Mouse (Mus musculus): ENCODE measurements around the gene Neurod4. TPM values are rescaled to one million over a fixed set of nuclear protein-coding genes. Genes with fewer than 3 reads are reported as not detected.
A peak's percentile ranks its signal among the peaks of the same experiment; 100 is the strongest.
"Not testable (repeated sequence)": the region's sequence is repeated elsewhere in the genome, so short reads cannot be mapped to it uniquely, and the experiment has no call there.

Neurod4 gene
- not detected in 2 replicates for total RNA-seq (2014; fragmentation: Nextera tagmentation)
- total RNA-seq (2017), result not detected in 2 replicates

DNA sequence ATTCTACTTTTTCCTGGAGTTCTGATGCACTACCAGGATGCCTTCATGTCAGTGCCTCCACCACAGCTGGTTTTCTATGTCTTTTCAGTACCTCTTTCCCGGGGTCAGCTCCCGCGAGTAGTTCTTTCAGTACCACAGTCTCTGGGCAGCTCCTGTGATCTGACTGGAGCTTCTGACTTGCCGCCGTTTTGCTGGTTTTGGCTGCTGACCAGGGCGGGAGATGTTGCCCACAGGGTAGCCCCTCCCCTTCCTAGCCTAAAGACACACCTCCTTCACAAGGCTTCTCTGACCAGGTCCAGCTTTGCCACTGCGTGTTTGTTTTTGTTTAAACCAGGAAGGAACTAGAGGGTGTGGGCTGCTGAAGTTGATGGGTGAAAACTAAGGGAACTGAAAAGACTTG, at the start of gene Neurod4:
Gene Neurod4 (minus strand): TSS at position 175 of the 400 bp plus-strand sequence.
- peak; percentile 94 for ATAC-seq (replicated peaks; ENCODE audit: low FRiP score, low TSS enrichment, poor library complexity, severe bottlenecking)

GRCm38 (mm10) chr10:130324243-130324642, 44.2 kb upstream of the Neurod4 start:
- no peak for ATAC-seq (replicated peaks; ENCODE audit: low FRiP score, low TSS enrichment, poor library complexity, severe bottlenecking)

DNA sequence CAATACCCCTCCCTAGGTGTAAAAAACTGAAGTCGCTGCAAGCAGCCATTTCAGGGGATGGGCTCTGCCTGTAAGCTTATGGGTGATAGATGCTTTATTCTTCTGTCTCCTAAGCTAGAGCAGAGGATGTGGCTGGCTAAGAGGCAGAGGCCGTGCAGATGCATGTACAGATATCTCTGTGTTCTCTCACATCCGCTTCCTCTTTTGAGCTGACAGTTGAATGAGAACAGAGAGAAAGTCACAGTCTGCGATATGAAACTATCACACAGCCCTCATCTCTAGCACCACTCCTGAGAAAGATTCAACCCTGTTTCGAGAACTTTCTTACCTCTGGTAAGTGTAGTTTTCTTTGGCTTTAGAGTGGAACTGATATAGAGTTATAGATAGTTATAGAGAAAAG, 42.6 kb upstream of the Neurod4 start, which contains the start of gene Tespa1:
Gene Tespa1 (plus strand): TSS at position 234 of the 400 bp plus-strand sequence.
- peak; percentile 95 for ATAC-seq (replicated peaks; ENCODE audit: low FRiP score, low TSS enrichment, poor library complexity, severe bottlenecking)

DNA sequence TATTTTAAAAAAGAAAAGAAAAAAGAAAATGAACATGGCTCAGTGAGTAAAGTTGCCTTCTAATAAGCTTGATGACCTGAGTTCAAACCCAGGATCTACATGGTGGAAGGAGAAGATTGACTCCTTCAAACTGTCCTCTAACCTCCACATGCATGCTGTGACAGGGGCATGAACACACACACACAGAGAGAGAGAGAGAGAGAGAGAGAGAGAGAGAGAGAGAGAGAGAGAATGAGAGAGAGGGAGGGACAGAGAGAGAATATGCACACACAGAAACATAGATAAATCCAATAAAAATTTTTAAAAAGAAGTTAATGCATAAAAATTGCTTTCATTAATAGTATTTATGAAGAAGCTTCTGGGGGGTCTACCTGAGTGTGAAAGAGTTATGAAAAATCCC, 42.0 kb upstream of the Neurod4 start:
- no peak for ATAC-seq (replicated peaks; ENCODE audit: low FRiP score, low TSS enrichment, poor library complexity, severe bottlenecking)

- ATAC-seq (replicated peaks; ENCODE audit: low FRiP score, low TSS enrichment, poor library complexity, severe bottlenecking), result no peak
These were observed 40.7 kb upstream of the Neurod4 start for GRCm38 (mm10) chr10:130320715-130321114.

- no peak for ATAC-seq (replicated peaks; ENCODE audit: low FRiP score, low TSS enrichment, poor library complexity, severe bottlenecking)
These were observed 38.7 kb upstream of the Neurod4 start for GRCm38 (mm10) chr10:130318720-130319119.

- no peak for ATAC-seq (replicated peaks; ENCODE audit: low FRiP score, low TSS enrichment, poor library complexity, severe bottlenecking)
These were observed 35.8 kb upstream of the Neurod4 start for GRCm38 (mm10) chr10:130315846-130316245.

- ATAC-seq (replicated peaks; ENCODE audit: low FRiP score, low TSS enrichment, poor library complexity, severe bottlenecking), result peak; percentile 58; the same call in 1 of the 2 replicates
These were observed 34.2 kb upstream of the Neurod4 start for GRCm38 (mm10) chr10:130314110-130314829.

DNA sequence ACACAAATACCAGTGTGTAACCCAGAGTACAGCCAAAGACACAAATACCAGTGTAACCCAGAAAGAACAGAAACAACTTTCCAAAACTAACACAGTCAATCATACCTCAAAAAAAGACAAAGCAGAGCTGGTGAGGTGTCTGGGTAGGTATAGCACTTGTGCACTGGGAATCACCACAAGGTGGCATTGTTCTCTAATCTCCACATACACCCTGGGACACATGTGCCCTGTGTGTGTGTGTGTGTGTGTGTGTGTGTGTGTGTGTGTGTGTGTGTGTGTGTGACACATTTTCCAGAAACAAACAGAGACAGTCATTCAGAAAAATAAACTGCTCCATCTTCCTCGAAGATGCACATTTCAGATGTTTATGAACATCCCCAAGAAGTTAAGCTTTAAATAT, 33.5 kb upstream of the Neurod4 start:
- peak; percentile 98 for ATAC-seq (replicated peaks; ENCODE audit: low FRiP score, low TSS enrichment, poor library complexity, severe bottlenecking)

GRCm38 (mm10) chr10:130311534-130312227, 31.6 kb upstream of the Neurod4 start:
- ATAC-seq (replicated peaks; ENCODE audit: low FRiP score, low TSS enrichment, poor library complexity, severe bottlenecking), result no peak; the same call in 1 of the 2 replicates

DNA sequence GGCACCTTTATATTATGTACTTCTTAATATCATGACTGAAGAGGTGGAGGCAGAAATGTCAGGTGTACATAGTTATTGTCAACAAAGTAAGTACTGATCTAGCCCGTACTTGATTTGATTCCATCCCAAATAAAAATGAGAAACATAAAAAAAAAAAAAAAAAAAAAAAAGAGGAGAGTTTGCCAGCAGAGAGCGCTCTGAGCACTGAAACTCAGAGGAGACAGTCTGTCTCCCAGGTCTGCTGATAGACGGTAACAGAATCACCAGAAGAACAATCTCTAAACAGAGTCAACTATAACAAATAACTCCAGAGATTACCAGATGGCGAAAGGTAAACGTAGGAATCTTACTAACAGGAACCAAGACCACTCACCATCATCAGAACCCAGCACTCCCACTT, 24.1 kb upstream of the Neurod4 start:
- not testable (repeated sequence) for ATAC-seq (replicated peaks; ENCODE audit: low FRiP score, low TSS enrichment, poor library complexity, severe bottlenecking)

DNA sequence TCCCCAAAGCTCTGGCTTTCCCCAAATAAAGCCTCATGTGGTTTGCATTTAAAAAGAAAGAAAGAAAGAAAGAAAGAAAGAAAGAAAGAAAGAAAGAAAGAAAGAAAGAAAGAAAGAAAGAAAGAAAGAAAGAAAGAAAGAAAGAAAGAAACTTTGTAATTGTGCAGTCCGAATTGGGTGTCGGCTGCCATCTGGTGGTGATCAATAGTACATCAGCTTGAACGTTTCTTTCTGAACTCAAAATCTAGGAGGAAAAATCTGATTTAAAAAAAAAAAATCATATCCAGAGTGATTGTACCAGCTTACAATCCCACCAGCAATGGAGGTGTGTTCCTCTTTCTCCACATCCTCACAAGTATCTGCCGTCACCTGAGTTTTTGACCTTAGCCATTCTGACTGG, 18.7 kb upstream of the Neurod4 start:
- peak; percentile 71 for ATAC-seq (replicated peaks; ENCODE audit: low FRiP score, low TSS enrichment, poor library complexity, severe bottlenecking)

- ATAC-seq (replicated peaks; ENCODE audit: low FRiP score, low TSS enrichment, poor library complexity, severe bottlenecking), result no peak
These were observed 13.8 kb upstream of the Neurod4 start for GRCm38 (mm10) chr10:130293741-130294408.

GRCm38 (mm10) chr10:130288007-130288406, 8.0 kb upstream of the Neurod4 start:
- ATAC-seq (replicated peaks; ENCODE audit: low FRiP score, low TSS enrichment, poor library complexity, severe bottlenecking), result no peak

DNA sequence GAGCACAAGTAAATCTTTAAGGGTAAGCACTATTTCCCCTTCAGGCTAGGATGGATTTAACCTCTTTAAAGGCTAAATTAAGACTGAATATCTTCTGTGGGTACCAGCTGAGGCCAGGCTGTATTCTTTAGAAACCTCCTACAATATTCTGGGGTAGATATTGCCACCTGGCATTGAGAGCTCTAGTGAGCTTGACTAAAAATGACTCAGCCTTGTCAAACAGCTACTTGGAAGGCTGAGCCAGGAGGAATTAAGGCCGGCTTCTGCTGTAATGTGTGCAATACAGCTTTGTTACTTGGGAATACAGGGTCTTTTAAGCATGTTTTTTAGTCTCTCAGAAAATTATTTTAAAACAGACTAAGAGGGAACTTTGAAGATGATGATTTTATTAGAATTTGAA, 7.2 kb upstream of the Neurod4 start:
- ATAC-seq (replicated peaks; ENCODE audit: low FRiP score, low TSS enrichment, poor library complexity, severe bottlenecking), result no peak

GRCm38 (mm10) chr10:130281982-130282449, 2.0 kb upstream of the Neurod4 start:
- no peak for ATAC-seq (replicated peaks; ENCODE audit: low FRiP score, low TSS enrichment, poor library complexity, severe bottlenecking)

DNA sequence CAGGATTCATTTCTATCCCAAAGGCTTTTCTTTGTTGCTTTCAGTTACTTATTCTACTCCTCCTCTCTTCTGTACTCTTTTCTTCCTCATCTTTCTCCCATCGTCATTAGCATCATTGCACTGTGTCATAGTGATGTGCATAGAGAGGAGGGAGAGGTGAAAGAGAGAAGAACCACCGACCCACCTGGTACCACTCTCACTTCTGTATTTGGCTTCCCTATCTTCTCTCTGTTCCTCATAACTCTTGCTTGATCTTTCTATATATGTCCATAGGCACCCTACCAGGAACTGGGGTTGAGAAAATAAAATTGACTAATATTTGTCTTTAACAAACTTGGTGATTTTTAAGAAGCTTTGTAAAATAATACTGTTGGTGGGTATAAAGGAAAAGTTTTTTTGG, 3.5 kb downstream of the Neurod4 start:
- no peak for ATAC-seq (replicated peaks; ENCODE audit: low FRiP score, low TSS enrichment, poor library complexity, severe bottlenecking)

DNA sequence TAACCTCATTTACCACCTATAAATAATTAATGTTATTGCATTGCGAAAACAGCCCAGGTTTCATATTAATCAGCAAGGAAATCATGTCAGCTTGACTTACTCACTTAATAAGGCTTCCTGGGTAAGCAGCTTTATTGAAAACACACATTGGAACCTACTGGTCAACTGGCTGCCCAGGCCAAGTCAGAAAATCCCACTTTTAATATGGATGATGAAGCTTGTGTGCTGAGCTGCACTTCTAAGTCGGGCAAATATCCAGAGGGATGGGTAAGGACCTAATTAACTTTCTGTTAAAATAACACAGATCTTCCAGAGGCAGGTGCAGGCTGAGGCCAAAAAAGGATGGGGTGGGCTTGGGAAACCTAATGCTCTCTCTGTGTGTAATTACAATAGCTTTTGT, 4.3 kb downstream of the Neurod4 start:
- no peak for ATAC-seq (replicated peaks; ENCODE audit: low FRiP score, low TSS enrichment, poor library complexity, severe bottlenecking)

GRCm38 (mm10) chr10:130263203-130263602, 16.8 kb downstream of the Neurod4 start:
- ATAC-seq (replicated peaks; ENCODE audit: low FRiP score, low TSS enrichment, poor library complexity, severe bottlenecking), result no peak

DNA sequence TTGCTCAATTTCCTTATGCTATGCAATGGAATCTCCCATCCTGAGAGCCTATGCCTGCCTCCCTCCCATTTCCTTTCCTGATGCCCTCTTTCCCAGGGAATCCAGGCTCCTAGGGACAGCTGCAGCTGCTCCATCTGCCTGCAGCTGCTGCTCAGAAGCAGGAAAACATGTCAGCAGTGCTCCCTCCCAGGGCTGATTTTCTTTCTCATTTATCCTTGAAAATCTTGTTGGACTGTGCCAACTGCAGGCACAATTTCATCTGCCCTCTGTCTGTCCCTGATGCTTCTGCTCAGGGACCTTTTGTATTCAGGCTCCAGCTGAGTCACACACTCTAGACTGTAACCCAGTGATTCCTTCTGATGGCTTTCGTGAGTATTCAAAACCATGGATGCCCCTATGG, 20.6 kb downstream of the Neurod4 start:
- ATAC-seq (replicated peaks; ENCODE audit: low FRiP score, low TSS enrichment, poor library complexity, severe bottlenecking), result no peak
